Mouse (Mus musculus): ENCODE measurements around the gene Abhd10.

- TF ChIP-seq CTCF (conservative IDR thresholded peaks at IDR 0.05; ENCODE audit: insufficient read depth, insufficient read length, low read depth, low read length): no peak
- TF ChIP-seq POLR2A (IDR thresholded peaks at IDR 0.05; ENCODE audit: low read depth, low read length): no peak
Observed at GRCm38 (mm10) chr16:45774813-45775212, 32.1 kb upstream of the Abhd10 start.
